Mouse (Mus musculus): ENCODE measurements around the gene Lrrc46.
A peak's percentile ranks its signal among the peaks of the same experiment; 100 is the strongest.

Lrrc46 gene

GRCm38 (mm10) chr11:97049492-97050085 lies 8.4 kb upstream of the Lrrc46 start:
- DNase-seq = no peak

GRCm38 (mm10) chr11:97048090-97048650 lies 7.0 kb upstream of the Lrrc46 start:
- DNase-seq = no peak

GRCm38 (mm10) chr11:97045861-97046260 lies 4.7 kb upstream of the Lrrc46 start:
- DNase-seq = no peak

GRCm38 (mm10) chr11:97044902-97045301 lies 3.7 kb upstream of the Lrrc46 start:
- no peak for DNase-seq

GRCm38 (mm10) chr11:97040301-97041021 lies 746 bp downstream of the Lrrc46 start:
- no peak for DNase-seq

GRCm38 (mm10) chr11:97038881-97039280 lies 2.3 kb downstream of the Lrrc46 start:
- DNase-seq = no peak

GRCm38 (mm10) chr11:97036141-97036540 lies 5.1 kb downstream of the Lrrc46 start:
- DNase-seq = no peak

GRCm38 (mm10) chr11:97033781-97034180 lies 7.4 kb downstream of the Lrrc46 start:
- DNase-seq = no peak

- no peak for DNase-seq
Observed at GRCm38 (mm10) chr11:97032499-97032898, 8.7 kb downstream of the Lrrc46 start.

- no peak for DNase-seq
Observed at GRCm38 (mm10) chr11:97031977-97032376, 9.2 kb downstream of the Lrrc46 start.

GRCm38 (mm10) chr11:97030426-97030825 lies 10.8 kb downstream of the Lrrc46 start:
- no peak for DNase-seq

- DNase-seq = peak; percentile 87
Observed at GRCm38 (mm10) chr11:97029686-97030417, 11.4 kb downstream of the Lrrc46 start, which contains the start of gene Scrn2. Scrn2 (plus strand) TSS chr11:97029938.

- DNase-seq = peak; percentile 90
Observed at GRCm38 (mm10) chr11:97025721-97026344, 15.4 kb downstream of the Lrrc46 start.

GRCm38 (mm10) chr11:97024977-97025376 lies 16.2 kb downstream of the Lrrc46 start:
- no peak for DNase-seq

- peak; percentile 83 for DNase-seq
Observed at GRCm38 (mm10) chr11:97021873-97022484, 19.2 kb downstream of the Lrrc46 start.

GRCm38 (mm10) chr11:97021121-97021765 lies 20.0 kb downstream of the Lrrc46 start:
- no peak for DNase-seq

GRCm38 (mm10) chr11:97019345-97019708 lies 21.9 kb downstream of the Lrrc46 start:
- no peak for DNase-seq

GRCm38 (mm10) chr11:97018583-97019344 lies 22.4 kb downstream of the Lrrc46 start:
- DNase-seq = no peak

- DNase-seq = no peak
Observed at GRCm38 (mm10) chr11:97017696-97018582, 23.3 kb downstream of the Lrrc46 start.

- DNase-seq = no peak
Observed at GRCm38 (mm10) chr11:97013121-97013670, 28.0 kb downstream of the Lrrc46 start, which contains the start of gene Sp6. Sp6 (plus strand) TSS chr11:97013394.

All from lung, postnatal 14 days (tissue).